Mouse (Mus musculus) liver, embryonic 14.5 days (tissue): ENCODE measurements around the gene Rps25.

Experiments used
- CTCF ChIP-seq: IDR thresholded peaks from 2 replicates; pipeline ENCODE4 v1.5.1; 2016; ENCODE audit warnings: antibody characterized with exemption, low read depth, control low read depth
- EP300 ChIP-seq: IDR thresholded peaks from 2 replicates; pipeline ENCODE4 v1.6.1; 2016; ENCODE audit warnings: antibody characterized with exemption, low read depth

DNA sequence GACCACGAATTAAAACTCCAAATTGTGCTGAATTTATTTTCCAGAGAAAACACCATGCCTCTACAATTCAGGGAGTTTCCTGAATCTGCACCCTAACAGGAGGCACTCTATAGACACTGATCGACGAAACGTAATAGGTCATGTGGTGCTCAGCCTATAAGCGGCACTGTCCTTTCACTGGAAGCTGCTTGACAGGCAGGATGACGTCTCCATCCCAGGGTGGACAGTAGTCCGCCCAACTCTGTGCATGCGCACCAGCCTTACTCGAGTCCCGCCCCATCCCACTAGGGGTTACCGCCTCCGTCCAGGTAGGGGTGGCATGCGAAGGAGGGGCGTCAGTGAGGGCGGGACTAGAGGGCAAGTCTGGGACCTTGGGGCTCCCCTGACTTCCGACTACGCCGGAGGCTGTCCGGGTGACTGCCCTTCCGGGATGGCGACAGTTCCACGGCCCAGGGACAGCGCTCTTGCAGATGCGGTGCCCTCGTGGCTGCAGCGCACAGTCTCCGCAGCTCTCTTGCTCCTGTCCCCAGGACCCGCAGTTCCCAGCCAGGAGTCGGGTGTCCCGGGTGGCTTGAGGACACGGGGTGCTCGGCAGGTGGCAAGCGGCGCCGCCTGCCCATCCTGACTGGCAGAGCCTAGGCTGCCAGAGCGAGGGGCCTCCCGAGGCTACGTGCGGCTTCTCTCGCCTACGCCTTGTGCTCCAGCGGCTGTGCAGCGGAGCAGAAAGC lies 10.1 kb upstream of the Rps25 start, which contains the start of gene Slc37a4:
- TF ChIP-seq CTCF (peak; percentile 45), EP300 (no peak)
